Mouse (Mus musculus): Measurements from ENCODE around the gene Olfr721-ps1. TPM values are rescaled to one million over a fixed set of nuclear protein-coding genes. Genes with fewer than 3 reads are reported as not detected.

The Olfr721-ps1 gene
- total RNA-seq (2014; rRNA removed) (not detected in 2 replicates), polyA plus RNA-seq (2015; fragmentation: Nextera tagmentation; extraction: Ambion mirVana) (not detected in 2 replicates)

DNA sequence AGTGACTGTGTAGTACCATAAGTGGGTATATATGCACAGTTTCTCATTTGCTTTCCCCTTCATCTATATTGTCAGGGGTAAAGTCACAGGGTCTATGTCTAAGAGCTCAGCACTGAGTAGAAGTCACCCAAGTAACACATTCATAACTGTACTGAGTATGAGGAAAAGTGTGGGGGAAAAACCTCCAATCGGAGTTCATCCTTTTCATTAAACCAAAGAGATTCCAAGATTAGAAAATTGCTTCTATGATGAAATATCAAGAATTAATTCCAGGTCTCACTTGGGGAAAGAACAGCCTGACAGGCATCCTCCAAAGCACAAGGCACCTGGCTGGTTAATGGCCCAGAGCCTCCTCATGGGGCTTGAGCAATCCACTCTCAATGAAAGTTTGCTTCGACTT, at the start of gene Olfr721-ps1:
TSS of gene Olfr721-ps1 (plus strand) at position 301 of the 400 bp plus-strand sequence.
- Histone ChIP-seq H3K9ac (replicated peaks; ENCODE audit: low read length, poor library complexity, severe bottlenecking) (no peak within 1 kb of the TSS), H3K4me1 (ENCODE audit: insufficient read depth, low read length) (no peaks in the 10 kb centered on the region), H3K4me3 (ENCODE audit: low read depth, low read length) (no peak within 1 kb of the TSS), H3K27me3 (ENCODE audit: insufficient read depth, low read length) (no peaks in the 10 kb centered on the region), H3K36me3 (ENCODE audit: insufficient read depth, low read length) (no peaks in the 10 kb centered on the region), H3K27ac (ENCODE audit: low read depth, low read length) (no peak within 1 kb of the TSS), H3K4me2 (ENCODE audit: low read depth, low read length, poor library complexity, severe bottlenecking) (no peak within 1 kb of the TSS), H3K9me3 (ENCODE audit: low read length) (no peaks in the 10 kb centered on the region)
- no peak for TF ChIP-seq CTCF (IDR thresholded peaks at IDR 0.05)
- 83% methylated on average over 2 of the region's 2 CpGs for WGBS
- no peak for ATAC-seq (ENCODE audit: low FRiP score)
- no peak for DNase-seq (ENCODE audit: low spot score)

DNA sequence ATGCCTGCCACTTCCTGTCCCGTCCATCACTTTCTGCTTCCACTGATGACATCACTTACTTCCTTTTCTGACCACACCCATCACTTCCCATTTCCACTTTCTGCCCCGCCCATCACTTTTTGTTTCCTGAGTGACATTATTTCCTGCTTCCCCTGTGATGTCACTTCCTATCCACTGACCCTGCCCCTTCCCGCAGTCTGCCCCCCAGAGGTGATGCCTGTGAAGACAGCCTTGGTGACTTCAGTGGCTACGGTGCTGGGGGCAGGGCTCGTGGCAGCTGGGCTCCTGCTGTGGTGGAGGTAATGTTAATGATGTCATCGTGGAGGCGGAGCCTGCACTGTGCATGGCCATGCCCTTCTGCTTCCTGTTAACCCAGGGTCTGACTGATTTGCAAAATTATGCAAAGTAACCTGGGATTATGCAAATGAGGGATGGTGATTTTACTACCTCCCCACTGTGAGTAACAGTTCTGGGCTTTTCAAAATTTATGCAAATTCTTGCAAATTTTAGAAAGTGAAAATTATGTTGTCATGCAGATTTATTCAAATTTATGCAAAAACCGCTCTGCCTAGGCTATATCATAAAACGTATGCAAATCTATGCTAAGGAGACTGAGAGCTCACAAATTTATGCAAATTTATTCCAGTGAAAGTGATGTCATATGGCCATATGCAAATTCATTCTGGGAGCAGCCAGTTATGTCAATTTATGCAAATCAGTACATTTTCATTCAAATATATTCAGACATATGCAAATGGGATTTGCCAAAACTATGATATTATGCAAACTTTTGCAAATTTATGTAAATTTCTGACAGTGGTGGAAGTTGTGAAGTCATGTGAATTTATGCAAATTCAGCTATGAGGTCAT, 49.1 kb upstream of the Olfr721-ps1 start:
- Histone ChIP-seq H3K4me3 (ENCODE audit: low read depth, low read length) (no peak overlapping the region), H3K27ac (ENCODE audit: low read depth, low read length) (no peak overlapping the region), H3K4me1 (ENCODE audit: insufficient read depth, low read length) (no peaks in the 10 kb centered on the region), H3K9ac (replicated peaks; ENCODE audit: low read length, poor library complexity, severe bottlenecking) (no peak overlapping the region), H3K9me3 (ENCODE audit: low read length) (peaks cover 32% of the 10 kb centered on the region; the same call in 1 of the 2 replicates), H3K36me3 (ENCODE audit: insufficient read depth, low read length) (no peaks in the 10 kb centered on the region), H3K27me3 (ENCODE audit: insufficient read depth, low read length) (no peaks in the 10 kb centered on the region), H3K4me2 (ENCODE audit: low read depth, low read length, poor library complexity, severe bottlenecking) (no peak overlapping the region)
- DNase-seq (ENCODE audit: low spot score) (no peak), ATAC-seq (ENCODE audit: low FRiP score) (peak; percentile 21; the same call in 1 of the 2 replicates)
- peak; percentile 45 for TF ChIP-seq CTCF (IDR thresholded peaks at IDR 0.05)
- WGBS = 80% methylated on average over 9 of the region's 9 CpGs

DNA sequence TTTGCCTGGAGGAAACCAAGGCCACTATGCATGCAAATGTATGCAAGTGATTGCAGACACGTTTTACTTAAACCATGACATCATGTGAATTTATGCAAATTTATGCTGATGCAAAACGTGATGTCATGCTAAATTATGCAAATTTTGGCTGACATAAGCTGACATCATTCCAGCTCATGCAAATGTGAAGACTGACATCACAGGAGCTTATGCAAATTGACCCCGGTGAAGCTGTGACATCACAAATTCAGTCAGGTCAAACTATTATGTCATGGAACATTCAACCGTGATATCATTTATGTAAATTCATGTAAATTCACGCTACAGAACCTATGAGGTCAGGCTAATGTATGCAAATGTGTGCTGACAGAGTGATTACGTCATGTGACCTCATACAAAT, 48.5 kb upstream of the Olfr721-ps1 start:
- no peak for TF ChIP-seq CTCF (IDR thresholded peaks at IDR 0.05)
- ATAC-seq (ENCODE audit: low FRiP score) (no peak), DNase-seq (ENCODE audit: low spot score) (no peak)
- H3K27ac ChIP-seq (ENCODE audit: low read depth, low read length) = no peak overlapping the region
- no peak overlapping the region for H3K4me2 ChIP-seq (ENCODE audit: low read depth, low read length, poor library complexity, severe bottlenecking)
- no peaks in the 10 kb centered on the region for H3K4me1 ChIP-seq (ENCODE audit: insufficient read depth, low read length)
- 68% methylated on average over 6 of the region's 6 CpGs for WGBS
- no peaks in the 10 kb centered on the region for H3K36me3 ChIP-seq (ENCODE audit: insufficient read depth, low read length)
- no peaks in the 10 kb centered on the region for H3K27me3 ChIP-seq (ENCODE audit: insufficient read depth, low read length)
- no peak overlapping the region for H3K4me3 ChIP-seq (ENCODE audit: low read depth, low read length)
- no peak overlapping the region for H3K9ac ChIP-seq (replicated peaks; ENCODE audit: low read length, poor library complexity, severe bottlenecking)
- peaks cover 32% of the 10 kb centered on the region; the same call in 1 of the 2 replicates for H3K9me3 ChIP-seq (ENCODE audit: low read length)

DNA sequence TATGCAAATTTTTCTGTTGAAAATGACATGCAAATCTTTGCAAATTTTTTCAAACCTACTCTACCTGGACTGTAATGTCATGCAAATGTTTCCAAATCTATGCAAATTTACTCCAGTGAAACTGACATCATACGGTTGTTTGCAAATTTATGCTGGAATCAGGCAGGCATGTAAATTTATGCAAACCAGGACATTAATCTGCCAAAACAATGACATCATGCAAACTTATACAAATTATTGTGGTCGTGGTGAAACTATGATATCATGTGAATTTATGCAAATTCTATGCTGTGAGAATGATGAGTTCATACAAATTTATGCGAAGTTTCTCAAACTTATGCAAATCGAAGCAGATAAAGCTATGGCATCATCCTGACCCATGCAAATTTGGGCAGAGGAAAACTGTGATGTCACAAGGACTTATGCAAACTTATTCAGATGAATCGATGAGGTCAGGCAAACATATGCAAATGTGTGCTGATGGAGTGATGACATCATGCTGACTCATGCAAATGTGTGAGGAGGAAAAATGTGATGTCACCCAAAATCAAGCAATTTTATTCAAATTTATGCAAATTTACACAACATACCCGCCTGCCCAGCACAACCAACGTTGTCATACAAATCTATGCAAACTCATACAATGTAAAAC, 47.9 kb upstream of the Olfr721-ps1 start:
- Histone ChIP-seq H3K4me2 (ENCODE audit: low read depth, low read length, poor library complexity, severe bottlenecking) (no peak overlapping the region), H3K27ac (ENCODE audit: low read depth, low read length) (no peak overlapping the region), H3K9me3 (ENCODE audit: low read length) (peaks cover 32% of the 10 kb centered on the region; the same call in 1 of the 2 replicates), H3K9ac (replicated peaks; ENCODE audit: low read length, poor library complexity, severe bottlenecking) (no peak overlapping the region), H3K4me1 (ENCODE audit: insufficient read depth, low read length) (no peaks in the 10 kb centered on the region), H3K27me3 (ENCODE audit: insufficient read depth, low read length) (no peaks in the 10 kb centered on the region), H3K36me3 (ENCODE audit: insufficient read depth, low read length) (no peaks in the 10 kb centered on the region), H3K4me3 (ENCODE audit: low read depth, low read length) (no peak overlapping the region)
- DNase-seq (ENCODE audit: low spot score) (no peak), ATAC-seq (ENCODE audit: low FRiP score) (no peak)
- WGBS = 80% methylated on average over 7 of the region's 7 CpGs
- no peak for TF ChIP-seq CTCF (IDR thresholded peaks at IDR 0.05)

DNA sequence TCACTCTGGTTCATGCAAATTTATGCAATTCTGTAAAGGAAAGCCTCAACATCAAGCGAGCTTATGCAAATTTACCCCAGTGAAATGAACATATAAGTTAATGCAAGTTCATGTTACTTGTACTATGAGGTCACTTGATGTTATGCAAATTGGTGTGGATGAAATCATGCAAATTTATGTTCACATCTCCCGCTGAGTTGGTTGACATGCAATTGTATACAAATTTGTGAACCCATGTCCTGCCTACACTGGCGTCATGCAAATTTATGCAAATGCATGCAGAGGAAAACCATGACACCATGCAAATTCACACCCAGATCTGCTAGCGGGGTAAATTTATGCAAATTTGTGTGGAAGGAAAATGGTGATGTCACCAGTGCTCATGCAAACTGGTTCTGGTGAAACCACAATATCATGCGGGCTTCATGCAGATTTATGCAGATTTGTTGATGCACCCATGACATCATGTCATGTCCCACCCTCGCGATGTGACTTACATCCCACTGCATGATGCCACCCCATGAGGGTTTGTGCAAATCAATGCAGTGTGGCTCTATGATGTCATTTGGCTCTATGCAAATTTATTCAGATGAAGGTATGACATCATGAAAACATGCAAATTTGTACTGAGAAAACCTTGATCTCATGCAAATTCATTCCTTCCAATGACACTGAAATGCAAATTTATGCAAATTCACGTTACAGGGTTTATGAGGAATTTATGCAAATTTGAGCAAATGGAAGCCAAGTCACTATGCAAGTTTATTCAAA, 47.2 kb upstream of the Olfr721-ps1 start:
- DNase-seq (ENCODE audit: low spot score) = no peak
- TF ChIP-seq CTCF (IDR thresholded peaks at IDR 0.05) = no peak
- ATAC-seq (ENCODE audit: low FRiP score) = peak; percentile 24
- H3K9ac ChIP-seq (replicated peaks; ENCODE audit: low read length, poor library complexity, severe bottlenecking) = no peak overlapping the region
- 78% methylated on average over 8 of the region's 8 CpGs for WGBS
- no peak overlapping the region for H3K4me3 ChIP-seq (ENCODE audit: low read depth, low read length)
- H3K4me2 ChIP-seq (ENCODE audit: low read depth, low read length, poor library complexity, severe bottlenecking) = no peak overlapping the region
- H3K36me3 ChIP-seq (ENCODE audit: insufficient read depth, low read length) = no peaks in the 10 kb centered on the region
- H3K27ac ChIP-seq (ENCODE audit: low read depth, low read length) = no peak overlapping the region
- no peaks in the 10 kb centered on the region for H3K4me1 ChIP-seq (ENCODE audit: insufficient read depth, low read length)
- peaks cover 24% of the 10 kb centered on the region; the same call in 1 of the 2 replicates for H3K9me3 ChIP-seq (ENCODE audit: low read length)
- no peaks in the 10 kb centered on the region for H3K27me3 ChIP-seq (ENCODE audit: insufficient read depth, low read length)
